In genomic region chr10:25927553-25928447, GRCm38 (mm10) we compare ENCODE assay signal across 18 mouse cellular contexts.
DNase-seq lines count a peak whose midpoint lies in the region; ATAC-seq and TF ChIP-seq lines count a peak whose summit lies in the region.
"Had no signal": no experiment of that assay in that cellular context is flagged by ENCODE, and none has a peak within 500 bp of the region (broad histone marks: within the 10 kb centered on the region; RNA-seq: fewer than 3 reads in every experiment).

No protein-coding gene starts in this region.

- no peak overlapping the region for H3K4me3 ChIP-seq in kidney, postnatal 0 days (replicated peaks; ENCODE audit: low read depth, low read length)
- H3K4me3 ChIP-seq in intestine, embryonic 15.5 days (replicated peaks) = no peak overlapping the region
- H3K4me3 ChIP-seq in stomach, embryonic 15.5 days (replicated peaks) = no peak overlapping the region
- no peak overlapping the region for H3K4me3 ChIP-seq in forebrain, embryonic 10.5 days
- H3K4me3 ChIP-seq: heart, embryonic 12.5 days; layer of hippocampus, adult 2 months; neural tube, embryonic 13.5 days had no signal

- no peaks in the 10 kb centered on the region for H3K9me3 ChIP-seq in kidney, postnatal 0 days (replicated peaks; ENCODE audit: low read length)
- no peaks in the 10 kb centered on the region for H3K9me3 ChIP-seq in intestine, embryonic 15.5 days
- H3K9me3 ChIP-seq in stomach, embryonic 15.5 days = no peaks in the 10 kb centered on the region
- no peaks in the 10 kb centered on the region for H3K9me3 ChIP-seq in forebrain, embryonic 10.5 days
- H3K9me3 ChIP-seq: heart, embryonic 12.5 days; neural tube, embryonic 13.5 days had no signal

- no peaks in the 10 kb centered on the region for H3K27me3 ChIP-seq in kidney, postnatal 0 days (ENCODE audit: insufficient read depth, low read length)
- no peaks in the 10 kb centered on the region for H3K27me3 ChIP-seq in intestine, embryonic 15.5 days (replicated peaks)
- no peaks in the 10 kb centered on the region for H3K27me3 ChIP-seq in stomach, embryonic 15.5 days (replicated peaks)
- 0 out of 2 replicates have a peak, but pooled peaks cover 4% of the 10 kb centered on the region for H3K27me3 ChIP-seq in forebrain, embryonic 10.5 days (ENCODE audit: poor library complexity, severe bottlenecking)
- H3K27me3 ChIP-seq: heart, embryonic 12.5 days; neural tube, embryonic 13.5 days had no signal

- no peaks in the 10 kb centered on the region for H3K36me3 ChIP-seq in kidney, postnatal 0 days (ENCODE audit: insufficient read depth, low read length)
- H3K36me3 ChIP-seq in intestine, embryonic 15.5 days = no peaks in the 10 kb centered on the region
- no peaks in the 10 kb centered on the region for H3K36me3 ChIP-seq in stomach, embryonic 15.5 days
- no peaks in the 10 kb centered on the region for H3K36me3 ChIP-seq in forebrain, embryonic 10.5 days (replicated peaks)
- H3K36me3 ChIP-seq: G1E; heart, embryonic 12.5 days; neural tube, embryonic 13.5 days had no signal

- intact Hi-C loops in left cerebral cortex, postnatal 4 days (cut with DNase I) = no loop called here

- TF ChIP-seq CTCF in kidney, postnatal 0 days (IDR thresholded peaks at IDR 0.05; ENCODE audit: low read depth) = no peak

- no peak overlapping the region for H3K27ac ChIP-seq in kidney, postnatal 0 days
- H3K27ac ChIP-seq in intestine, embryonic 15.5 days = peak overlapping the region; percentile 18; the same call in 1 of the 2 replicates
- H3K27ac ChIP-seq in stomach, embryonic 15.5 days = peak overlapping the region; percentile 66
- no peak overlapping the region for H3K27ac ChIP-seq in forebrain, embryonic 10.5 days
- H3K27ac ChIP-seq: layer of hippocampus, adult 2 months; neural tube, embryonic 13.5 days had no signal

- H3K9ac ChIP-seq in kidney, postnatal 0 days (ENCODE audit: low read depth, low read length) = no peak overlapping the region
- no peak overlapping the region for H3K9ac ChIP-seq in intestine, embryonic 15.5 days
- H3K9ac ChIP-seq in stomach, embryonic 15.5 days = no peak overlapping the region
- H3K9ac ChIP-seq: heart, embryonic 12.5 days; neural tube, embryonic 13.5 days had no signal

- 25% methylated on average over 11 of the region's 11 CpGs for WGBS in kidney, postnatal 0 days
- 15% methylated on average over 11 of the region's 11 CpGs for WGBS in intestine, embryonic 15.5 days
- 30% methylated on average over 11 of the region's 11 CpGs for WGBS in stomach, embryonic 15.5 days
- 55% methylated on average over 11 of the region's 11 CpGs for WGBS in forebrain, embryonic 10.5 days

- ATAC-seq in kidney, postnatal 0 days (replicated peaks; ENCODE audit: low FRiP score, low read depth) = no peak
- peak; percentile 88 for ATAC-seq in intestine, embryonic 15.5 days
- ATAC-seq in stomach, embryonic 15.5 days (ENCODE audit: insufficient read depth, low FRiP score, low read depth) = peak; percentile 63; the same call in 1 of the 2 replicates

- H3K4me1 ChIP-seq in kidney, postnatal 0 days (replicated peaks; ENCODE audit: insufficient read depth, low read length) = 0 out of 2 replicates have a peak, but pooled peaks cover 7% of the 10 kb centered on the region
- H3K4me1 ChIP-seq in intestine, embryonic 15.5 days (replicated peaks) = peaks cover 21% of the 10 kb centered on the region
- H3K4me1 ChIP-seq in stomach, embryonic 15.5 days = peaks cover 14% of the 10 kb centered on the region
- peaks cover 26% of the 10 kb centered on the region for H3K4me1 ChIP-seq in forebrain, embryonic 10.5 days

- DNase-seq in kidney, postnatal 0 days (ENCODE audit: low spot score) = peak; percentile 18
- no peak for DNase-seq in kidney, adult 18-20 months
- DNase-seq in embryo, embryonic 9.5 days (ENCODE audit: extremely low spot score) = peak; percentile 42
- no peak for DNase-seq in left cerebral cortex, postnatal 4 days
- DNase-seq in forebrain, embryonic 10.5 days (ENCODE audit: extremely low spot score, low spot score) = no peak
- no peak for DNase-seq in cerebellum, postnatal 14 days
- DNase-seq: adrenal gland, postnatal 14 days; gastrocnemius, postnatal 10 days; kidney, adult 8-10 months; lung, adult 18-20 months; retina, postnatal 1 day; thymus, adult 18-20 months had no signal

- no peak overlapping the region for H3K4me2 ChIP-seq in kidney, postnatal 0 days (ENCODE audit: low read length)
- H3K4me2 ChIP-seq in intestine, embryonic 15.5 days (replicated peaks) = no peak overlapping the region
- H3K4me2 ChIP-seq in stomach, embryonic 15.5 days = no peak overlapping the region
- H3K4me2 ChIP-seq: heart, embryonic 12.5 days; neural tube, embryonic 13.5 days had no signal

Comparison
In these comparisons a context has a peak if more than half of its experiments do, and no peak if none do; other contexts are left out.
1. DNase-seq: peak in kidney, postnatal 0 days (single experiment) and embryo, embryonic 9.5 days (single experiment); none in kidney, adult 18-20 months (single experiment), left cerebral cortex, postnatal 4 days (single experiment), forebrain, embryonic 10.5 days (single experiment) and cerebellum, postnatal 14 days (0 of 2).
2. H3K27ac ChIP-seq: peak in intestine, embryonic 15.5 days (single experiment) and stomach, embryonic 15.5 days (single experiment); none in kidney, postnatal 0 days (single experiment) and forebrain, embryonic 10.5 days (single experiment).